Mouse (Mus musculus) 3T3-L1 (cell line): ENCODE results near the gene Olfr1265.

Experiments used
- DNase-seq: peaks from one replicate; pipeline ENCODE4 v3.0.0-alpha.2; 2015; ENCODE audit warnings: low read depth, low spot score

The Olfr1265 gene

GRCm38 (mm10) chr2:90035037-90035436 lies at the start of gene Olfr1265:
Gene Olfr1265 (plus strand): TSS chr2:90035337.
- no peak for DNase-seq

GRCm38 (mm10) chr2:89990921-89991320 lies 44.2 kb upstream of the Olfr1265 start, which contains the start of gene Olfr1261:
Gene Olfr1261 (plus strand): TSS chr2:89991221.
- DNase-seq: no peak

GRCm38 (mm10) chr2:89999845-90000244 lies 35.3 kb upstream of the Olfr1265 start, which contains the start of gene Olfr1262:
Gene Olfr1262 (plus strand): TSS chr2:90000145.
- no peak for DNase-seq

GRCm38 (mm10) chr2:90011831-90012230 lies 23.3 kb upstream of the Olfr1265 start, which contains the start of gene Olfr1263:
Gene Olfr1263 (plus strand): TSS chr2:90012131.
- no peak for DNase-seq

GRCm38 (mm10) chr2:90025477-90025876 lies 9.7 kb upstream of the Olfr1265 start, which contains the start of gene Olfr1264:
Gene Olfr1264 (minus strand): TSS chr2:90025577.
- DNase-seq: no peak

- no peak for DNase-seq
Measured at GRCm38 (mm10) chr2:90063494-90063893, 28.4 kb downstream of the Olfr1265 start, which contains the start of gene Olfr140. Gene Olfr140 (minus strand): TSS chr2:90063594.

GRCm38 (mm10) chr2:90070065-90070464 lies 34.9 kb downstream of the Olfr1265 start:
- no peak for DNase-seq
